Mouse (Mus musculus): Measurements from ENCODE around the gene Gnat3. TPM values are rescaled to one million over a fixed set of nuclear protein-coding genes. Genes with fewer than 3 reads are reported as not detected.
A peak's percentile ranks its signal among the peaks of the same experiment; 100 is the strongest.
"Not testable (repeated sequence)": the region's sequence is repeated elsewhere in the genome, so short reads cannot be mapped to it uniquely, and the experiment has no call there.

Gnat3 gene
- under 1 TPM in 1 of 2 experiments, not detected in 1; 0.20 TPM for total RNA-seq (2021)
- long read RNA-seq, experiment 1 = 0 reads
- long read RNA-seq, experiment 2 = 0 reads

GRCm38 (mm10) chr5:17962249-17962648 is at the start of gene Gnat3:
Gene Gnat3 (plus strand): TSS chr5:17962549.
- no peak for DNase-seq

- peak; percentile 29 for DNase-seq
These were observed 43.4 kb upstream of the Gnat3 start for GRCm38 (mm10) chr5:17918966-17919365.

- no peak for DNase-seq
These were observed 38.7 kb upstream of the Gnat3 start for GRCm38 (mm10) chr5:17923648-17924047.

GRCm38 (mm10) chr5:17924085-17924518 is 38.2 kb upstream of the Gnat3 start:
- DNase-seq = peak; percentile 7

- no peak for DNase-seq
These were observed 33.9 kb upstream of the Gnat3 start for GRCm38 (mm10) chr5:17928471-17928870.

GRCm38 (mm10) chr5:17929006-17929567 is 33.3 kb upstream of the Gnat3 start:
- DNase-seq = no peak

GRCm38 (mm10) chr5:17931588-17931987 is 30.8 kb upstream of the Gnat3 start:
- DNase-seq = not testable (repeated sequence)

GRCm38 (mm10) chr5:17934501-17934900 is 27.8 kb upstream of the Gnat3 start:
- no peak for DNase-seq

- DNase-seq = no peak
These were observed 24.0 kb upstream of the Gnat3 start for GRCm38 (mm10) chr5:17938170-17938939.

- DNase-seq = no peak
These were observed 5.9 kb upstream of the Gnat3 start for GRCm38 (mm10) chr5:17956468-17956867.

- DNase-seq = no peak
These were observed 7.5 kb downstream of the Gnat3 start for GRCm38 (mm10) chr5:17969704-17970390.

- no peak for DNase-seq
These were observed 8.0 kb downstream of the Gnat3 start for GRCm38 (mm10) chr5:17970391-17970730.

- DNase-seq = no peak
These were observed 18.3 kb downstream of the Gnat3 start for GRCm38 (mm10) chr5:17980501-17981121.

- DNase-seq = no peak
These were observed 20.4 kb downstream of the Gnat3 start for GRCm38 (mm10) chr5:17982770-17983169.

- DNase-seq = no peak
These were observed 22.2 kb downstream of the Gnat3 start for GRCm38 (mm10) chr5:17984522-17984921.

- DNase-seq = no peak
These were observed 24.3 kb downstream of the Gnat3 start for GRCm38 (mm10) chr5:17986611-17987010.

- DNase-seq = no peak
These were observed 28.3 kb downstream of the Gnat3 start for GRCm38 (mm10) chr5:17990618-17991017.

GRCm38 (mm10) chr5:17999570-17999969 is 37.2 kb downstream of the Gnat3 start:
- DNase-seq = no peak

GRCm38 (mm10) chr5:18000185-18000584 is 37.8 kb downstream of the Gnat3 start:
- DNase-seq = no peak

GRCm38 (mm10) chr5:18001646-18002045 is 39.3 kb downstream of the Gnat3 start:
- DNase-seq = no peak

GRCm38 (mm10) chr5:18003675-18004074 is 41.3 kb downstream of the Gnat3 start:
- no peak for DNase-seq

GRCm38 (mm10) chr5:18004824-18005611 is 42.7 kb downstream of the Gnat3 start:
- no peak for DNase-seq
